Mouse (Mus musculus) embryonic facial prominence, embryonic 15.5 days (tissue): ENCODE measurements around the gene Tsen54. TPM values are rescaled to one million over a fixed set of nuclear protein-coding genes. Genes with fewer than 3 reads are reported as not detected.
A peak's percentile ranks its signal among the peaks of the same experiment; 100 is the strongest.
"Not testable (repeated sequence)": the region's sequence is repeated elsewhere in the genome, so short reads cannot be mapped to it uniquely, and the experiment has no call there.

Source experiments
- ATAC-seq: fragments of 200-750 bp; cut with Nextera tagmentation; 2 replicates; pipeline ENCODE4 v1.8.0; 2017; ENCODE audit warnings: low read depth, moderate TSS enrichment; ENCODE audit not compliant: insufficient number of reproducible peaks, low FRiP score, low TSS enrichment
- H3K27ac ChIP-seq: fragments of 300-500 bp; sonication (generic); replicated peaks from 2 replicates; pipeline ENCODE4 v1.5.1; 2015; ENCODE audit warnings: mild to moderate bottlenecking, inconsistent platforms
- H3K27me3 ChIP-seq: fragments of 300-500 bp; sonication (generic); 2 replicates; pipeline ENCODE4 v1.6.1; 2015; ENCODE audit warnings: inconsistent platforms
- H3K36me3 ChIP-seq: fragments of 300-500 bp; sonication (generic); 2 replicates; pipeline ENCODE4 v1.6.1; 2015; ENCODE audit warnings: mild to moderate bottlenecking, inconsistent platforms
- H3K4me1 ChIP-seq: fragments of 300-500 bp; sonication (generic); 2 replicates; pipeline ENCODE4 v1.6.1; 2015; ENCODE audit warnings: inconsistent platforms
- H3K4me2 ChIP-seq: fragments of 300-500 bp; sonication (generic); replicated peaks from 2 replicates; pipeline ENCODE4 v1.6.1; 2015; ENCODE audit warnings: mild to moderate bottlenecking, inconsistent platforms
- H3K4me3 ChIP-seq: fragments of 300-500 bp; sonication (generic); replicated peaks from 2 replicates; pipeline ENCODE4 v1.5.1; 2015; ENCODE audit warnings: mild to moderate bottlenecking, inconsistent platforms
- H3K9ac ChIP-seq: fragments of 300-500 bp; sonication (generic); 2 replicates; pipeline ENCODE4 v1.6.1; 2015; ENCODE audit warnings: inconsistent platforms
- H3K9me3 ChIP-seq: fragments of 300-500 bp; sonication (generic); replicated peaks from 2 replicates; pipeline ENCODE4 v1.6.1; 2016; ENCODE audit warnings: inconsistent platforms
- WGBS: fragments of 180-500 bp; shearing (Covaris S2); methylation state at CpG from one replicate; pipeline ENCODE4 v1.1.7; 2015; 5-methylcytosine and 5-hydroxymethylcytosine counted together
- polyA plus RNA-seq: library from polyadenylated mRNA; unstranded; fragments of >200 nt; fragmentation: Nextera tagmentation; extraction: Ambion mirVana; gene quantifications from 2 replicates; pipeline ENCODE4 v1.2.1, GENCODE M21; 2015

The Tsen54 gene
- polyA plus RNA-seq, 1 experiment from 2014 or later, result 34.8 TPM

GRCm38 (mm10) chr11:115843891-115844239, 29.3 kb downstream of the Tsen54 start:
- Histone ChIP-seq H3K27me3 (no peaks in the 10 kb centered on the region), H3K4me1 (peaks cover 24% of the 10 kb centered on the region), H3K4me3 (no peak overlapping the region), H3K27ac (no peak overlapping the region), H3K4me2 (no peak overlapping the region), H3K9me3 (no peaks in the 10 kb centered on the region), H3K9ac (no peak overlapping the region), H3K36me3 (peaks cover 9% of the 10 kb centered on the region; the same call in 1 of the 2 replicates)
- ATAC-seq, result 0 out of 2 replicates have a peak, but pooled peaks have one; percentile 22
- 81% methylated on average over 5 of the region's 5 CpGs for WGBS

GRCm38 (mm10) chr11:115844240-115844639, 29.7 kb downstream of the Tsen54 start:
- no peak overlapping the region for H3K27ac ChIP-seq
- peaks cover 20% of the 10 kb centered on the region for H3K4me1 ChIP-seq
- H3K4me2 ChIP-seq, result no peak overlapping the region
- peaks cover 9% of the 10 kb centered on the region; the same call in 1 of the 2 replicates for H3K36me3 ChIP-seq
- no peak overlapping the region for H3K9ac ChIP-seq
- no peak overlapping the region for H3K4me3 ChIP-seq
- H3K9me3 ChIP-seq, result no peaks in the 10 kb centered on the region
- no peaks in the 10 kb centered on the region for H3K27me3 ChIP-seq
- 56% methylated on average over 8 of the region's 8 CpGs for WGBS
- 0 out of 2 replicates have a peak, but pooled peaks have one; percentile 62 for ATAC-seq

GRCm38 (mm10) chr11:115845819-115846218, 31.3 kb downstream of the Tsen54 start:
- no peaks in the 10 kb centered on the region for H3K9me3 ChIP-seq
- no peak overlapping the region for H3K27ac ChIP-seq
- H3K4me2 ChIP-seq, result no peak overlapping the region
- no peaks in the 10 kb centered on the region for H3K27me3 ChIP-seq
- peaks cover 14% of the 10 kb centered on the region; the same call in 1 of the 2 replicates for H3K36me3 ChIP-seq
- no peak overlapping the region for H3K4me3 ChIP-seq
- 96% methylated on average over 2 of the region's 2 CpGs for WGBS
- no peak for ATAC-seq
- peaks cover 12% of the 10 kb centered on the region for H3K4me1 ChIP-seq
- no peak overlapping the region for H3K9ac ChIP-seq

GRCm38 (mm10) chr11:115854674-115855073, 40.1 kb downstream of the Tsen54 start:
- Histone ChIP-seq H3K36me3 (0 out of 2 replicates have a peak, but pooled peaks cover 16% of the 10 kb centered on the region), H3K27ac (no peak overlapping the region), H3K27me3 (peaks cover 33% of the 10 kb centered on the region), H3K9me3 (no peaks in the 10 kb centered on the region), H3K4me3 (no peak overlapping the region), H3K4me1 (peaks cover 11% of the 10 kb centered on the region), H3K9ac (no peak overlapping the region), H3K4me2 (no peak overlapping the region)
- 84% methylated on average over 6 of the region's 6 CpGs for WGBS
- ATAC-seq, result no peak

GRCm38 (mm10) chr11:115857146-115857545, 42.6 kb downstream of the Tsen54 start:
- peaks cover 58% of the 10 kb centered on the region for H3K27me3 ChIP-seq
- WGBS, result 89% methylated on average over 4 of the region's 4 CpGs
- H3K4me1 ChIP-seq, result peaks cover 15% of the 10 kb centered on the region
- not testable (repeated sequence) for H3K9me3 ChIP-seq, H3K9ac ChIP-seq, H3K4me2 ChIP-seq, ATAC-seq, H3K4me3 ChIP-seq, H3K36me3 ChIP-seq, H3K27ac ChIP-seq

- Histone ChIP-seq H3K36me3 (0 out of 2 replicates have a peak, but pooled peaks cover 6% of the 10 kb centered on the region), H3K27ac (no peak overlapping the region), H3K9me3 (no peaks in the 10 kb centered on the region), H3K4me1 (peaks cover 15% of the 10 kb centered on the region), H3K4me3 (no peak overlapping the region), H3K4me2 (no peak overlapping the region), H3K9ac (no peak overlapping the region), H3K27me3 (peaks cover 61% of the 10 kb centered on the region)
- no peak for ATAC-seq
- WGBS, result 57% methylated on average over 13 of the region's 13 CpGs
These were observed 43.4 kb downstream of the Tsen54 start for GRCm38 (mm10) chr11:115857936-115858335.

- peak within 1 kb of the TSS; percentile 42 for H3K4me3 ChIP-seq
- peaks cover 15% of the 10 kb centered on the region for H3K4me1 ChIP-seq
- peaks cover 61% of the 10 kb centered on the region for H3K27me3 ChIP-seq
- H3K9me3 ChIP-seq, result no peaks in the 10 kb centered on the region
- ATAC-seq, result no peak
- 9% methylated on average over 27 of the region's 27 CpGs for WGBS
- 0 out of 2 replicates have a peak, but pooled peaks cover 3% of the 10 kb centered on the region for H3K36me3 ChIP-seq
- no peak within 1 kb of the TSS for H3K9ac ChIP-seq
- peak within 1 kb of the TSS; percentile 78 for H3K4me2 ChIP-seq
- H3K27ac ChIP-seq, result no peak within 1 kb of the TSS
These were observed 43.8 kb downstream of the Tsen54 start, which contains the start of gene Myo15b for GRCm38 (mm10) chr11:115858354-115858753. Myo15b (plus strand) TSS chr11:115858406.

- peaks cover 61% of the 10 kb centered on the region for H3K27me3 ChIP-seq
- H3K9ac ChIP-seq, result 0 out of 2 replicates have a peak overlapping the region, but pooled peaks have one; percentile 4
These were observed 44.8 kb downstream of the Tsen54 start for GRCm38 (mm10) chr11:115859143-115859945.

GRCm38 (mm10) chr11:115863895-115864294, 49.4 kb downstream of the Tsen54 start:
- peaks cover 12% of the 10 kb centered on the region for H3K4me1 ChIP-seq
- peaks cover 36% of the 10 kb centered on the region for H3K27me3 ChIP-seq
- H3K36me3 ChIP-seq, result no peaks in the 10 kb centered on the region
- 77% methylated on average over 8 of the region's 8 CpGs for WGBS
- no peak overlapping the region for H3K4me3 ChIP-seq
- no peak overlapping the region for H3K9ac ChIP-seq
- no peak for ATAC-seq
- no peak overlapping the region for H3K4me2 ChIP-seq
- no peak overlapping the region for H3K27ac ChIP-seq
- H3K9me3 ChIP-seq, result no peaks in the 10 kb centered on the region

More at GRCm38 (mm10) chr11:115859143-115859945, 44.8 kb downstream of the Tsen54 start:
- WGBS, result 1% methylated on average over 75 of the region's 75 CpGs
- Histone ChIP-seq H3K36me3 (no peaks in the 10 kb centered on the region), H3K27ac (no peak overlapping the region), H3K4me3 (peak overlapping the region; percentile 42), H3K4me2 (peak overlapping the region; percentile 78), H3K9me3 (no peaks in the 10 kb centered on the region), H3K4me1 (peaks cover 15% of the 10 kb centered on the region)
- ATAC-seq, result peak; percentile 71

- WGBS, result 66% methylated on average over 8 of the region's 8 CpGs
These were observed 54.9 kb downstream of the Tsen54 start for GRCm38 (mm10) chr11:115869393-115869792.

GRCm38 (mm10) chr11:115872437-115872836, 57.9 kb downstream of the Tsen54 start:
- no peak overlapping the region for H3K9ac ChIP-seq
- H3K27ac ChIP-seq, result no peak overlapping the region
- WGBS, result 62% methylated on average over 4 of the region's 4 CpGs
- no peaks in the 10 kb centered on the region for H3K36me3 ChIP-seq
- H3K4me3 ChIP-seq, result no peak overlapping the region
- no peak for ATAC-seq
- H3K9me3 ChIP-seq, result no peaks in the 10 kb centered on the region
- no peaks in the 10 kb centered on the region for H3K4me1 ChIP-seq
- H3K27me3 ChIP-seq, result no peaks in the 10 kb centered on the region
- no peak overlapping the region for H3K4me2 ChIP-seq

More at GRCm38 (mm10) chr11:115869393-115869792, 54.9 kb downstream of the Tsen54 start:
- no peak for ATAC-seq
- H3K4me2 ChIP-seq, result no peak overlapping the region
- H3K4me1 ChIP-seq, result no peaks in the 10 kb centered on the region
- H3K9ac ChIP-seq, result no peak overlapping the region
- no peaks in the 10 kb centered on the region for H3K27me3 ChIP-seq
- H3K27ac ChIP-seq, result no peak overlapping the region
- no peak overlapping the region for H3K4me3 ChIP-seq
- no peaks in the 10 kb centered on the region for H3K36me3 ChIP-seq
- no peaks in the 10 kb centered on the region for H3K9me3 ChIP-seq
